Mouse (Mus musculus): Measurements from ENCODE around the gene Slc35d2.
"Not testable (repeated sequence)": the region's sequence is repeated elsewhere in the genome, so short reads cannot be mapped to it uniquely, and the experiment has no call there.

Slc35d2 gene

DNA sequence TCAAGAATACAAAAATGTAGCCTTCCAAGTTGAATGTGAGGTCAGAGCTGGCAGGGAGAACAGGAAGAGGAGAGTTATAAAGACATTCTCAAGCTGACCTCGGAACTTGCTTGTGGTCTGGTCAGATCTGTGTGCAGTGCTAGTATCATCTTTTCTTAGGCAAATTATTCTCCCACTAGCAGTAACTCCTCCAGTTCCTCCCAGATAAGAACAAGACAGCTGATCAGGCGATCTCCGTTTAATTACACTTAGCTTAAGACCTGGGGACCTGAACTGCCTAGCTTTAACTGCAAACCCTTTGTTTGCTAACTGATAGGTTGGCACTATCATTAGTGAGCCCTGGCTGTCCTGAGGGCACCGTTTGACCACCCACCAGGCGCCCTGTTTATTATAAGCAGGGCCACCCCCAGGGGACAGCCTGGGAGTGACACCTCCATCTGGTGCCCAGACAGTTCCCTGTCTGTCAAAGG is 20.8 kb downstream of the Slc35d2 start:
- peak; percentile 47 to 72 for DNase-seq

DNA sequence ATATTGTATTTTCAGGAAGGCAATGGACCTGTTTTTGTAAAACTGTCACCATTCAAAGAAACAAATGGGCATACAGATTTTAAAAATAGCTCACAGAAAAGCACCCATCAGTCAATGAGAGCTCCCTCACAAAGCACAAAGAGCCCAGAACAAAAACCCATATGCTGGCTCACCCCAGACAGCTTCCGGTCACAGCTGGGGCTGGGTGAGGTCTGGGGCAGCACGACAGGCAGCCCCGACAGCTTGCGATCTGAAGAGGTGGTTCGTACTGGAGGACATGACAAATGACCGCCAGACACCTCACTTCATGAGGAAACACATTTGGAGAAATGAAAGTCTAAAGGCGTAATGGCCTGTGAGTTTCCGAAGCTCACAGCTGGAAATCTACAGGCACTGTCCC is 21.6 kb downstream of the Slc35d2 start:
- DNase-seq: peak; percentile 23 to 37

DNA sequence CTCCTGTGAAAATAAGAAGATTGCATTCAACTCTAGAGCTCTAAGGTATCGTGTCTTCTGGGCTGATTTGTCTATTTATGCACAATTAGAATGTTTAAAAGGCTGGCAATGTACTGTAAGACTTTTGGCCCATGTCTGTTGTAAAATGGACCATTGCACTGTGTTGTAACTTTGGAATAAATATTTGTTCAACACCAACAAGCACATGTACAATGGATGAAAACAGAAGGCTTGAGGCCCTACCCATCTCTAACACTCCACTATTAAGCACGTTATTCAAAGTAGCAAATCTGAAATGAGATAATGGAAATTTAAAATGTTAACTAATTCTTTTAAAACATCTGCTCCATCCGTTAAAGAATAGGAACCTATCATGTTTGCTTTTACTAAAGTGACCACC is 22.1 kb downstream of the Slc35d2 start:
- no peak for DNase-seq

DNA sequence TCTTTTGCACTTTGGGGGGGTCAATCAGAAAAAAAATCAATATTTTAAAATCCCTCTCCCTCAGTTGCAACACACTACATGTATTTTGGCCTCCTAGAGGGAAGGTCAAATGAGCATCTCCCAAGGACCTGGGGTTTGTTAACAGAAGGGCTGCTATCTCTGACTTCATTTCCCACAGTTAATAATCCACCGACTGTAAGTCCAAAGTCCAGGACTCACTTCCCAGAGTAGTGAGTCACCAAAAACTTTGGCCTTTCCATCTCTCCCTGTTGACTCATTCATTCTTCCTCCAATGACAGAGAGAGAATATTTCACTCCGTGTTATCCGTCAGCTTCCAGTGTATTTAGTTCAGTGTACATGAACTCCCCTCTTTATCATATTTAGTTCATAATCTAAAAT is 23.5 kb downstream of the Slc35d2 start:
- DNase-seq: no peak

DNA sequence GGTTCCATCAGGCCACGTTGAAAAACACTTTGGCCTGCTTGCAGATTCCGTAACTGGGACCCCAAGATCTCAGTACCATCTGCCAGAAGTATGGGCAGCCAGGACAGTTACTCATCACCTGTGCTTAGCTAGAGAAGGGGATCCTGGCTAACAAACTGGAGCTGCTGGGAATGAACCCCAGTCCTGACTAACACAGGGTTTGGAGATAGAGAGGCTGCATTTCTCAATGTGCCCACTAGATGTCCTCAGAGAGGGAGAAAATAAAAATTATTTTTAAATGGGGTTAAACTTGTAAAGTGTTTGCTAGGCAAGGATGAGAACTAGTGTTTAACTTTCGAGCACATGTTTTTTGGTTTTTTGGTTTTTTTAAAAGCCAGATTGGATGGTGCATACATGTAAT is 29.0 kb downstream of the Slc35d2 start:
- DNase-seq: peak; percentile 48 to 63

DNA sequence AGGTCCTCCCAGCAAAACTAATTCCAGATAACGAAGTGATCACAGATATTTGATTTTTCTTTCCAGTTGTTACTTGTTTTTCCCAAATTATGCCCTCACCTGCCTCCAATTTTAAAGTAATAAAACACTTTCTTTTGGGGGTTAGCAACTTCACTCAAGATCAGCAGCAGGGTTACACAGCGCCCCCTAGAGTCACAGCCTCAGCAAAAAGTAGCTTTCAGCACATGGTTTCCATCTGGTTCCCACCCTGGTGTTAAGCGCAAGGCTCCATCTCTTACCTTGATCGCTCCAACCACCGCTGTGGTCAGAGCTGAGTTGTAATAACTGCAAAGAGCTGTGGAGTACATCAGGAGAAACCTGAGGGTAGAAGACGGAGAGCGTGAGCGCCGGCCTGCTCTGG is 30.2 kb downstream of the Slc35d2 start:
- DNase-seq: peak; percentile 42 to 59

DNA sequence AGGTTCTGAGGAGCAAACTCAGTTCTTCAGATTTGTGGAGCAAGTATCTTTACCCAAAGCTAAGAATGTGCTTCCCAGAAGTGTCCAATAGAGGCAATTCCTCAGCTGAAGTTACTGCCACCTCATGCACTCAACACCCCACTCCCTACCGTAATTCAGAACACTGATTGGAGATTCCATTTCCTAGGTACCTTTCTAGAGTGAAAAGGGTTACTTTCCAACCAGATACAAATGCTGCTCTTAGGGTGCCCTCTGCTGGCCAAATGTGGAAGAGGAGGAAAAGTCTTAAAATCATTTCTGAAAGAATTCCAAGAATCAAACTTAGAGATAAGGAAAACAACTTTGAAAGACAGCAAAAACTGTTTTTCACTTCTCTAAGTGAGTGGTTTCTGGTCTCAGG is 35.8 kb downstream of the Slc35d2 start:
- peak; percentile 83 to 89 for DNase-seq

DNA sequence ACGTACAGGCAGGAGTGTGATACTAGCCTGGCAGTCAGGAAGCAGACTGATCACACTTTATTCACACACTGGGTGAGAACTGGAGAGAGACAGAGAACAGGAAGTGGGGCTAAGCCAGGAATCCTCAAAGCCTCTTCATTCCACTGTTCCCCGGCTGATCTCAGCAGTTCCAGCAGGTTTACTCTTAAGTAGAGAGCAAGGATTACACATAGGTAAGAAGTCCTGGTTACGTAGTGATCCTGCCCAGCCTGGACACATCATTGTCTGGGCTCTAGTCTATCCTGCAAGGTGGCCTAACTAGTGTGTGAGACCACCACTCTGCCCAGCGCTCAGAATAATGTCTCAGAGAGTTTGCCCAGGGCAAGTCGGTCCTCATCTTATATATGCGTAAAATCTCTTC is 36.4 kb downstream of the Slc35d2 start:
- DNase-seq: no peak

DNA sequence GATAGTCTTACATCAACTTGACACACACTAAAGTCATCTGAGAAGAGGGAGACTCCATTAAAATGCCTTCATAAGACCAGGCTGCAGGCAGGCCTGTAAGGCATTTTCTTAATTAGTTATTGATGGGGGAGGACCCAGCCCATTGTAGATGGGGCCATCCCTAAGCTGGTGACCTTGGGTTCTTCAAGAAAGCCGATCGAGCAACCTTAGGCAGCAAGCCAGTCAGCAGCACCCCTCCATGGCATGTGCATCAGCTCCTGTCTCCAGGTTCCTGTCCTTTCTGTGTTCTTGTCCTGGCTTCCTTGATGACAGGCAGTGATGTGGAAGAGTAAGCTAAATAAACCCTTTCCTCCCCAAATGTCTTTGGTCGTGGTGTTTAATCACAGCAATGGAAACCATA is 37.0 kb downstream of the Slc35d2 start:
- DNase-seq: no peak

DNA sequence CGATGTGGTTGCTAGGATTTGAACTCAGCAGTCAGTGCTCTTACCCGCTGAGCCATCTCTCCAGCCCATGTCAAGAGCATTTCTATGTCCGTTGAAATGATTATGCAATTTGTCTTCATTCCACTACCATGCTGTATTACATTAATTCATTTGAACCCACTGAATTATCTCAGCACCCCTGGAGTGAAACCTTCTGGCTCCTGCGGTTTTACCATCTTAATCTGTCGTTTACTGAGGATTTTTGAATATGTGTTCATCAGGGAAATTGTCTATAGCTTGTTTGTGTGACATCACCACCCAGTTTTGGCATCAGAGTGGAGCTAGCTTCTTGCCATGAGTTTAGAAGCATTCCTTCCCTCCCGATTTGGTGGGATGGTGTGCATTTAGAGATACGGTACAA is 38.2 kb downstream of the Slc35d2 start:
- peak; percentile 42 for DNase-seq

DNA sequence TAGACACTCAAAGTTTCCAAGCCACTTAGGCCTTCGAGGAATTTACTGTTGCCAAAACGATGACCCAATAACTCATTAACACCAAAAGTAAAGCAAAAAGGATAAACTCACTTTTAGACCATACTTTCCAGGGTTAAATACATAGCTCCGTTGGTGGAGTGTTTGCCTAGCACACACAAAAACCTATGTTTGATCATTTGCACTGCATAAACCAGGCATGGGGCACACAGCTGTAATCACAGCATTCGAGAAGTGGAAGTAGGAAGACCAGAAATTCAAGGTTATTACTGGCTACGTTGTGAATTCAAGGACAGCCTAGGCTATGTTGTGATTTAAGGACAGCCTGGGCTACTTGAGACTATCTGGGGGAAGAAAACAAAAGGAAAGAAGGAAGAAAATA is 38.9 kb downstream of the Slc35d2 start:
- no peak for DNase-seq

DNA sequence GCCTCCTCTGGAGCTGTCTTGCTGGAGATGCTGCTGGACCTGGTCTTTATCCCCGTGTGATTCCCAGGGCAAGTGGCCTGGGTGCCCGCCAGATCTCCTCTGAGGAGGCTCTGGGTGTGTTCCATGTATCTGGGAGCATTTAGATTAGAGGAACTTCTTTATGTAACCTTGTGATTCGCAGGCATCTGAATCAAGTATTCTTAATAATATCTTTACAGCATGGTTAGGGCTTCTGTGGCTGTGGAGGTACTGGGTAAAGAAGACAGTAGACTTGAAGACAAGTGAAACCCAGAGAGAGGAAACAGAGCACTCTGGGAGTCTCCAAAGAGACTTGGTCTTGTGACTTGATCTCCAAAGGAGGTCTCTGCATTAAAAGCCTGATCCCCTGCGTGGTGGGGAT is 40.0 kb downstream of the Slc35d2 start, which contains the start of gene Hsd17b3:
Gene Hsd17b3, minus strand, starts transcription at position 101 of the 400 bp plus-strand sequence.
- DNase-seq: no peak

DNA sequence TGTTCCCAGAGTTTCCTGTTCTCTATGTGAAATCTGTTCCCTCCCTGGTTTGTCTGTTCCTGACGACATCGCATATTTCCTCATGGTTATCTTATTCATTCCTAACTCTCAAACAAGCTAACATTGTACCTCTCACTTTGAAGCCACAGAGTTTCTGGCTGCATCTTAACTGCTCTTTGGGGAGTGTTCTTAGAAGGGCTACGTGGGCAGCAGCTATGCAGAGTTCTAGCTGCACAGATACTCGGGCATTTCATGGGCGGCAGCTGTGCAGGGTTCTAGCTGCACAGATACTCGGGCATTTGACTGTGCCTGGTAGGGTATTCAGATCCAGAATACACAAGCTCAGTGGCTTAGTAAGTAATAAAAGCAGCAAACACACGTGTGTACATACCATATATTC is 41.1 kb downstream of the Slc35d2 start:
- DNase-seq: no peak

DNA sequence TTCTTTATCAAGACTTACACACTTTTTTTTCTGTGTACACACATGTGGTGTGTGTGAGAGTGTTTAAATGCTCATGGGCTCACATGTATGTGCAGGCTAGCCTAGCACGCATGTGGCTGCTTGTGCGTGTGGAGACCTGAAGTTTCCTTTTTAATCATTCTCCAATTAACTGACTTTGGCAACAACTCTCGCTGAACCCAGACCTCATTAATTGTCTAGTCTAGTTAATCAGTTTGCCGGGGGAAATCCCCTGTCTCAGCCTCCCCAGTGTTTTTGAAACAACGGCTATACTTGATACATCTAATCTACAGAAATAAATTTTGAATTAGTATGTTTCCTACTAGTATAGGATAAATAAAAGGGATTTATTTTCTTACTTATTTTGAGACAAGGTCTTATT is 43.1 kb downstream of the Slc35d2 start:
- no peak for DNase-seq

DNA sequence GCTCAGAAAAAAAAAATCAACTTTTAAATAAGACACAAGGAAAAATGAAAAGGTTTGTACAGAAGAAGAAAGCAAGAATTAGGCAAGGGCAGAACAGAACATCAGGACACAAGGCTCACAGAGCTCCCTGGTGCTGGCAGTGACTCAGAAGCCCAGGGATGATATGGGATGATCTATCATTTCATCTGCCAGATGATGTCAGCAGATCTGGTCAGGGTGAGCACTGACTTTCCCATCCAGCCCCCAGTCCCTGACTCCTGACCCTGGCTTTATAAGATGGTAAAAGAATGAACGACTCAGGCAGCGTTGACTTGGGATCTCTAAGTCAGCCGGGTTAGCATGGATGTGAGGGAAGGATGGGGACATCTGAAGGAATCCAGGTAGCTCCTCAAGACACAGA is 45.8 kb downstream of the Slc35d2 start:
- no peak for DNase-seq

DNA sequence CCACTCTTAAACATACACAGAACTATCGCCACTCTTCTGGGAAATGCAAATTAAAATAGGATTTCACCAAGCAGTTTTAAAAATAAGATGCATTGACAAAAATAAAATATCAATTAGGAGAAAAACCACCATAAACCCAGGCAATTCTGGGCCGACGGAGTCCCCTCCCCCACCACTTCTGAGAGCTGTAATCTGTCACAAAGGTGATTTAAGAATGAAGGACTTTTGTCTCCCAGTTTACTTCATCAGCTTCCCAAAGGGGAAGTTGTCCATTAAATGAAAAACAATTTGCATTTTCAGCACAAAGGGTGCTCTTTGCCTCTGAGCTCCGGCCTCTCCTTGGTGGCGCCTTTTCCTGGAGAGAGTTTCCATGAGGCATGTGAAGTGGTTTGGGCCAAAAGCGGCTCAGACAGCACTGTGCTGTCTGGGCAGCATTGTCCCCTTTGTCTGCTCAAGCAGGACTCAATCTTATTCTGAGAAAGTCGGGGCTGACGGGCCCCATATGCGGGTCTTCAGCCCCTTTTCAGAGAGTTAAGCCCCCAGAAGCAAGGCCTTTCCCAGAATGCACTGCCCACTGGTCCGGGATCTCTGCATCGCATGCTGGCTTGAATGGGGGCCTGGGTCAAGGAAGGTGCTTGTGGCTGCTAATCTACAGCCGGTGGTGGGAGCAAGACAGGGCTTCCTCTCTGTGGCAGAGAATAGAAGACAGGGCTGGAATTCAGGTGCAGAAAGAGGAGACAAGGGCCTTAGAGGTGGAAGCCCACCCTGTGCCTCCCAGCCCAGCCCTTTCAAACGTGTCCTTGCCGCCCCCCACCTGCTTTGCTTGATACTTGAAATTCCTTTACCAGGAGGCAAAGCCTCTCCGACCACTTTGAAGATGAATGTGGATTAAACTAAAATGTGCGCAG is 47.9 kb downstream of the Slc35d2 start:
- no peak for DNase-seq

DNA sequence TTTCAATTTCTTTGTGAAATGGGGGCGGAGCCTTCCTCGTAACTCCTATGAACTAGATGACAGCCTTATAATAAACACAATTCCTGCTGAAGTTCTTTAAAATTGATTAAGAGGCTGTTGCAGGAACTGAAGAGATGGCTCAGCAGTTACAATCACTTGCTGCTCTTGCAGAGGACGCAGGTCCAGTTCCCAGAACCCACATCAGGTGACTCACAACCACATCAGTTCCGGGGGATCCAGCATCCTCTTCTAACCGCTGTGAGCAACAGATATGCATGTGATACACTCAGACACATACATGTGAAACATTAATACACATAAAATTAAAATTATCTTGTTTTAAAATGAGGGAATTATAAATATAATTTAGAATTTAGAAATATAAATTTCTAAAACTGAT is 51.6 kb downstream of the Slc35d2 start:
- no peak for DNase-seq

DNA sequence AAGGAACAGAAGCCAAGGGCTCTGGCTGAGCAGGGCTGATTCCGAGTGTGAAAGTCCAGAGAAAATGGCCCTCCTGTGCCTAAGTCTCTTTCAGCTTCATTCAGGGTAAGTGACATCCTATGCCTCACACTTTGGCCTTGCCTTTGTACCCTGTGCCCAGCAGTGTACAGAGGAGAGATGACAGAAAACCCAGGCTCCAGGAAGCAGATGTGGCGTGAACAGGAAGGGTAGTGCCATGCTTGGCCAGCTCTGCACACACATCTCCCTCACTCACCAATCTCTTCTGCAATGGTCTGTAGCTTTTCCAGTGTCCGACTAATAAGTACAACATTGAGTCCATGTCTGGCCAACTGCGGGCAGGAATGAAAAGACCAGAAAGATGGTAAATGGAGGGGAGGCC is 53.1 kb downstream of the Slc35d2 start:
- DNase-seq: no peak

DNA sequence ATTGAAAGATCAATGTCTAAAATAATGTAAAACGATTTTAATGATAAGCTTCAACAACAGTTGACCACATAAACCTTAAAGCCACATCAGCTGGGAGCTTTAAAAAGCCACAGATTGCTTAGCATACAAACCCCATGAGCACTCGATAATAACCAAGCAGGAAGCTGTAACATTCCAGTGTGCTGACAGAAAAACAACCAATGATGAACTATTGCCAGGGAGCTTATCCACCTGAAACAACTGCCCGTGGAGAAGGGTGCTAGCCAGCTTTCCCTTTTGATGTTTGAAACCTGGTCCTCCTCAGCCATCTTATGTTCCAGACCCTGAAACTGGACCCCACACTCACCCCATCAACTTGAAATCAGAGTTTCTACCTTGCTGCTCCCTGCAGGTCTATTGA is 62.5 kb downstream of the Slc35d2 start:
- no peak for DNase-seq

DNA sequence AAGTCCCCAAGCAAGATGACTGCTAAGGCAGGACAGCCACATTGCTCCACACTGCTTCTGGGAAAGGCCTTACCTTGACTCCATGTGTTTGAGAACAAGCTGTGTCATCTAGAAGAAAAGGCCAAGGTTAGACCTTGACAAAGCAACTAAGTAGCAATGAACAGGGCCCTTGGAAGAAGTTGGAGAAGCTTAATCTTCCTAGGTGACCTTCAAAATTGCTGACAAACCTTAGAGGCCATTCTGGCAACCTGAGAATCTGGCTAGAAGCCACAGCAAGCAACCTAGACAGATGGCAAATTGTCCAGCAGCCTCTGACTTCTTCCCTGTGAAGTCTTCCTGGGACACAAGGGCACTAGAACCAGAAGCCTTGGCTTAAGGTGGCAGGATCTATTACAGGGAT is 64.9 kb downstream of the Slc35d2 start:
- DNase-seq: peak; percentile 11 to 12

DNA sequence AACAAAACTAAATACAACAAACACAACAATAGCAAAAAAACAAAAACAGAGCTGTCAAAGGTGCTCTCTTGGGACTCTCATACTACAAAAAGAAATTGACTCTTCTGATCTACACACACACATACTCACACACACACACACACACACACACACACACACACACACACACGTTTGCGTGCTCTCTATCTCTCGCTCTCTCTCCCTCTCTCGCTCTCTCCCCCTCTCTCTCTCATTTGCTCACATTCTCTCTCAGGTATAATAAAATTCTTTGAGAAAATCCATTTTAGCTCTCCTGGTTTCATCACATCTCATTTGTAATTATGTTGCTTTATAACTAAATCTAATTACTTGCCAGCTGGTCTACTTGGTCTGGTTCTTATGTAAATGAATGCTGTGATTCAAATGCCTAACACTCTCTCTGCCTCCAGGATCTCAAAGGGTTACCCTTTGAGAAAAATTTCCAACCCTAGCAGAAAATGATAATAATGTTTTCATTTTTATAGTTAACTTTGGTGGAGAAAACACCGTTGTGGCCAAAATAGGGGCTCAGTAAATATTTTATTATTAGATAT is 68.1 kb downstream of the Slc35d2 start:
- no peak for DNase-seq

DNA sequence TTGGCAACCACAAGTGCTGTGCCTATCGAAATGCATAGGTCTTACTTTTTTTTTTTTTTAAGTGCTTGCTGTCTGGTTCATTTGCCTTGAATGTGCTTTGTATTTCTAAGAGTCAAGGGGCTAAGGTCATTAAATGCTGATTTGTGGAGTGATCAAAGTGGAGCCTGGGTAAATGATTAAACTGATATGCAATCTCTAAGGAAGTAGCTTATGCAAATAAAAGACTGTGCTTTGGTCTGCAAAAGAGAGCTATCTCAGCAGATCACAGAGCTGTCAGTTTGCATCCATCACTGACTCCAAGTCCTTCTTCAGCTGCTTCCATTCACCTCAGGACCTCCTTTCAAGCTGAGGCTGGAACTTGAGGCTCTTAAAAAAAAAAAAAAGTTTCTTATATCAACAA is 75.2 kb downstream of the Slc35d2 start:
- no peak for DNase-seq

DNA sequence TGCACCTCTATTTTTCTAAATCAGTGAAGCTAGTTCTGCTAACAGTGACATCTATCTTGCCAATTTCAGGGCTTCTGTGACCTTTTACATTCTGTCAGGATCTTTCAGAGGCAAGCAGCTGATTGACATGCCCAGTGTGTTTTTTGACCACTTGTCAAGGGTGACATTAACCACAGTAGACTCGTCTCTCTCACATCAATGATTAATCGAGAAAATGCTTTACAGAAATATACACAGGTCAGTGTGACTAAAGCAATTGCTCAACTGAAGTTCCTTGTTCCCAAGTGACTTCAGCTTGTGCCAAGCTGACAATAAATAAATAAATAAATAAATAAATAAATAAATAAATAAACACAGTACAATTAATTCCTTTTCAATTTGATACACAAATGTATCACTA is 76.9 kb downstream of the Slc35d2 start:
- DNase-seq: not testable (repeated sequence)

DNA sequence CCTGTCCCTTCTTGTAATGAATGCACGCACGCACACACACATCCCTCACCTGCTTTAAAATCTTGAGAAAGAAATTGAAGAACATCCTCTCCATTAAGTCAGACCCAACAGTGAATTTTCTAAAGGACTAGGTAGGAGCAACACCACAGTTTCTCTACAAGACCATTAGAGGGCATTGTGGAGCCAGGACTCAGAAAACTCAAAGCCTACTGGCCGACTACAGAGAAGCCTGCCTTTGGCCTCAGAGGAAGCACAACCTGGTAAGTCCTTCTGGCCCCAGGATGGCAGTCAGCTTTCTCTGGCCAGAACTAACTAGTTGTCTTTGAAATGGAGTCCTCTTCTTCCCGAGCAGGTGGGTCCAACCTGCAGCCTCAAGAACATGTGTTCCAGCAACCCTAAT is 78.3 kb downstream of the Slc35d2 start:
- peak; percentile 17 to 22 for DNase-seq
